Mouse (Mus musculus) thymus, adult 2 months (tissue): ENCODE data around the gene Capn13.

Source experiments
- CTCF ChIP-seq: fragments of 200-500 bp; IDR thresholded peaks from 2 replicates; pipeline ENCODE4 v1.5.1; 2012; ENCODE audit warnings: mild to moderate bottlenecking, control low read depth, low read length, moderate library complexity, borderline replicate concordance; ENCODE audit not compliant: control insufficient read depth, poor library complexity, insufficient read depth; ENCODE audit errors: extremely low read depth
- POLR2A ChIP-seq: fragments of 200-500 bp; IDR thresholded peaks from 2 replicates; pipeline ENCODE4 v1.6.1; 2012; ENCODE audit warnings: mild to moderate bottlenecking, low read length, control low read depth, moderate library complexity; ENCODE audit not compliant: control insufficient read depth, poor library complexity, insufficient read depth; ENCODE audit errors: extremely low read depth

- no peak for TF ChIP-seq CTCF
- no peak for TF ChIP-seq POLR2A
Measured at GRCm38 (mm10) chr17:73401272-73401671, 606 bp upstream of the Capn13 start.
